Mouse (Mus musculus): ENCODE measurements around the gene Il1r1.

DNA sequence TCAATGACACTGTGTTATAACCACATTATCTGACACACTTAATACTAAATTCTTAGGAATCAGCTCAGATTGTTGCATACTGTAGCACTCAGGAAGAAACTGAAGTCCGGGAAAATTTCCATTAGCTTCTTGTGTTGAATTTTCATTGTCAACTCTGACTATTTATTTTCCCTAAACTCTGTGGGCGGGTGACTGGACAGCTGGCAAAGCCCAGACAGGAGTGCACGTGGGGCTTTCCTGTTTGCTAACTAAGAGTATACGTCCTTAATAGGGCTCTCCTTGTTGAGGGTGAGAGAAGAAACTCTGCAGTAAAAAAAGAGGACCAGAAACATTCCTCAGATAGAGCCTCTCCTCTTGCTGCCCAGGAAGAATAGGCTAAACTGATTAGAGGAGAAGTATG, 3.0 kb upstream of the Il1r1 start:
- TF ChIP-seq POLR2A (IDR thresholded peaks at IDR 0.05; ENCODE audit: borderline replicate concordance, control insufficient read depth, low read depth, low read length) (no peak), CTCF (IDR thresholded peaks at IDR 0.05; ENCODE audit: control insufficient read depth, insufficient read depth, low read length) (no peak)
